Mouse (Mus musculus): ENCODE results near the gene Klhl21. TPM values are rescaled to one million over a fixed set of nuclear protein-coding genes. Genes with fewer than 3 reads are reported as not detected.

The Klhl21 gene
- total RNA-seq, 2 experiments from 2014 or later: 86.2 to 91.5 TPM

GRCm38 (mm10) chr4:152044609-152045008, 36.0 kb downstream of the Klhl21 start:
- intact Hi-C loops (cut with DNase I): no loop called here

GRCm38 (mm10) chr4:152062390-152063110, 53.9 kb downstream of the Klhl21 start:
- DNase-seq: no peak
- intact Hi-C loops (cut with DNase I): no loop called here

More at GRCm38 (mm10) chr4:152044609-152045008, 36.0 kb downstream of the Klhl21 start:
- DNase-seq: no peak

GRCm38 (mm10) chr4:152067280-152067679, 58.7 kb downstream of the Klhl21 start:
- no peak for DNase-seq
- intact Hi-C loops (cut with DNase I): no loop called here

Other genes with a start within 250 kb of the Klhl21 start
- 100 to 1,000 TPM; 217 to 218 TPM for gene Camta1, start 146.9 kb upstream of the Klhl21 start, total RNA-seq (2021)
- 10 to 100 TPM; 72.7 to 88.8 TPM for gene Dnajc11, start 75.1 kb upstream of the Klhl21 start, total RNA-seq (2021)
- 10 to 100 TPM; 12.8 to 12.9 TPM for gene Thap3, start 19.8 kb upstream of the Klhl21 start, total RNA-seq (2021)
- gene Phf13, start 12.5 kb upstream of the Klhl21 start, total RNA-seq (2021): 1 to 10 TPM; 6.4 to 7.0 TPM
- gene Zbtb48, start 18.9 kb downstream of the Klhl21 start, total RNA-seq (2021): 1 to 10 TPM; 3.5 to 4.4 TPM
- gene Tas1r1, start 29.8 kb downstream of the Klhl21 start, total RNA-seq (2021): not detected
- 10 to 100 TPM; 10.1 to 10.5 TPM for gene Nol9, start 30.5 kb downstream of the Klhl21 start, total RNA-seq (2021)
- gene Plekhg5, start 63.7 kb downstream of the Klhl21 start, total RNA-seq (2021): 10 to 100 TPM; 14.9 to 21.9 TPM
- 1 to 10 TPM in 1 of 2 experiments, under 1 TPM in 1; 0.81 to 3.2 TPM for gene Tnfrsf25, start 107.1 kb downstream of the Klhl21 start, total RNA-seq (2021)
- 1 to 10 TPM; 1.8 to 2.7 TPM for gene Espn, start 143.6 kb downstream of the Klhl21 start, total RNA-seq (2021)
- gene Hes2, start 150.1 kb downstream of the Klhl21 start, total RNA-seq (2021): not detected
- 10 to 100 TPM; 58.7 to 59.1 TPM for gene Acot7, start 169.3 kb downstream of the Klhl21 start, total RNA-seq (2021)

All from heart, postnatal 36 days (tissue).